Mouse (Mus musculus): Measurements from ENCODE around the gene Fbh1.

DNA sequence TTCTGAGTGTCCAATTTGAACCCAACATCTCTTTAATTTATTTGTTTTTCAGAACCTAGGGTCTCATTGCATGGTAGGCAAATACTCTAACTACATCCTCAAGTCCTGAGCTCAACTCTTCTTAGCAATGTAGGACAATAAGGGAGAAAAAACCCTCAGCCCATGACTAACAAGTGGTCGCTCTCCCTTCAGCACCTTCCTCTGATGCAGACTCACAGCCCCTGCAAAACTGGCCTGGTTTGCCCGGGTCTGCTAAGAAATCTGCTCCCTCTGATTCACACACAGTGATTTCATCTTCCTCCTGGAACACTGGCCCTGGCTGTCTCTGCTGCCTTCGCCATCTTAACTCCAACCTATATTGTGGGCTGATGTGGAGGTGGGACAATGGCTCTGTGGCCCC lies 48.3 kb downstream of the Fbh1 start:
- no peak for TF ChIP-seq POLR2A (IDR thresholded peaks at IDR 0.05; ENCODE audit: control insufficient read depth, extremely low read depth, insufficient read depth, low read length, poor library complexity)
- TF ChIP-seq CTCF (IDR thresholded peaks at IDR 0.05; ENCODE audit: borderline replicate concordance, control insufficient read depth, extremely low read depth, insufficient read depth, low read length, poor library complexity) = no peak

Measured in thymus, adult 2 months (tissue).